Mouse (Mus musculus) erythroid progenitor cell, adult 5-6 weeks (primary cell): ENCODE results near the gene Kifc5b. TPM values are rescaled to one million over a fixed set of nuclear protein-coding genes. Genes with fewer than 3 reads are reported as not detected.
"Not testable (repeated sequence)": the region's sequence is repeated elsewhere in the genome, so short reads cannot be mapped to it uniquely, and the experiment has no call there.

ENCODE experiments used
- ATAC-seq: replicated peaks from 2 replicates; pipeline ENCODE4 v1.8.0; 2016; ENCODE audit warnings: moderate number of reproducible peaks, mild to moderate bottlenecking, moderate TSS enrichment, inconsistent platforms; ENCODE audit not compliant: poor library complexity, low FRiP score, severe bottlenecking
- total RNA-seq, 2 experiments: library from RNA; stranded (forward) in 1 of 2; stranded (reverse) in 1 of 2; fragments of 150-400 nt in 1 of 2; fragments of 186-747, 209-891 nt in 1 of 2; gene quantifications; 2 replicates each; pipeline versions ENCODE4 v1.2.3 to v1.2.4; 2015 to 2017; ENCODE audit warnings: low replicate concordance in 2 of 2

Gene Kifc5b
- total RNA-seq (2015; ENCODE audit: low replicate concordance) (34.8 and 41.4 TPM in 2 replicates), total RNA-seq (2017; ENCODE audit: low replicate concordance) (197 and 257 TPM in 2 replicates)

DNA sequence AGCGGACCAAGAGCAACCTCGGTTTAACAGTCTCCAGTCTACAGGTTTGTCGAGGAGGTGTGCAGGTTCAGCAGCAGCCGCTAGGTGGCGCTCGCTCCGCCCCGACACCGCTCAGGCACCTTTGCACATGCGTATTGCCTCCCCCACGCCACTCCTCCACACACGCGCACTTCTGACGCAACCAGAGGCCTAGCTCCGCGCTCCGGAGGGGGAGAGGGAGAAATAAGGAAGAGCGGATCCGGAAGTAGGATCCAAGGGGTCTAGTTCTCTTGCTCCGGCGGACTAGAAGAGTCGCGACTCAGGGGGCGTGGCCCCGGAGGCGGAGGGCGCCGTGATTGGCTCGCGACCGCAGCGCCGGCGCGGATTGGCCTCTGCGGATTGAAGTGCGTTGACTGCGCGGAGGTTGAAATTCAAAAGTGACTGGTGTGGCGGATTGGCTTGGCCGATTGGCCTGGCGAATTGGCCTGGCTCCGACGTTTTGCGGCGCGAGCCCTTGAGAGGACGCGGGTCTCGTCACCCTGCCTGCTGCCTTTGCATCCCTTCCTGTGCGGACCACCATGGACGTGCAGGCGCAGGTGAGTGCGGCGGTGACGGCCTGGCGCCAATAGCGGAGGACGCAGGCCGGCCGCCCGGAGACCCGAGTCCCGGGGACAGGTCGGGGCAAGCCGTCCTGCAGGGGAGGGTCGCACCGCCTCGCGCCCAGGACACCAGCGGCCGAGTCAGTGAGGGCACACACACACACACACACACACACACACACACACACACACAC lies at the start of gene Kifc5b:
Kifc5b (plus strand) TSS at position 381 of the 772 bp plus-strand sequence.
- peak; percentile 96 for ATAC-seq

DNA sequence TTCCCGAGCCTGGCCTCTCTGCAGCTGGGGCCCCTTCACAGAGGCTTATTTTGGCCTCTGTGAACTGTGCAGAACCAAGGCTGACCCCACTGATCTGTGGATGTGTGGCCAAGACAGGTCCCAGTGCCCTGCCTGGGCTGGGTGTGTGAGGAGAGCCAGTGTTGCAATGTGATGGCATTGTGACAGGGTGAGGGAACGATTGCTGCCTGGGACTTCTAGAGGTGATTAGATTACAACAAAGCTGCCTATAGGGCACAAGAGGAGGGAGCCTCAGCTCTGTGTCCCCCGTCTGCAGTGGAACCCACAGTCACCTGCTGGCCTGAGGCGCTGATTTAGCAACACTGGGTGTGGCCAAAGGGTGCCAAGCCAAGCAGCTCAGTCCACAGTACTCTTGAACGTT lies 48.1 kb upstream of the Kifc5b start:
- ATAC-seq: no peak

DNA sequence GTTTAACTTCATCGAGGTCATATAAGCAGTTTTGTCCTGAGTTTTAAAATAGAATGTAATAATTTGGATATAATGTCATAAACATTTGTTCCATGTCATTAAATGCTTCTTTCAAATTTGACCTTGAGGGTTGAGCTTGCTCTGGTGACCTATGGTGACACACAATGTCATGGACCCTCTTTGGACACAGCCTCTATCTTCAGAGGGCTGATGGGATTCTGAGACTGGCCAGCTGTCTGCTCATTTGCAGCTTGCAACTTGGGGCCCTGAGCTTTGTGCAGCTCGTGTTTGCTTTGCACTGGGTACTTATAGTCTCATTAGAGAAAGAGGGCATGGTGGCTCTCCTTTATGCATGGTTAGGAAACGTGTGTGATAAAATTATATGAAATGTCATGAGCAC lies 44.0 kb upstream of the Kifc5b start:
- no peak for ATAC-seq

DNA sequence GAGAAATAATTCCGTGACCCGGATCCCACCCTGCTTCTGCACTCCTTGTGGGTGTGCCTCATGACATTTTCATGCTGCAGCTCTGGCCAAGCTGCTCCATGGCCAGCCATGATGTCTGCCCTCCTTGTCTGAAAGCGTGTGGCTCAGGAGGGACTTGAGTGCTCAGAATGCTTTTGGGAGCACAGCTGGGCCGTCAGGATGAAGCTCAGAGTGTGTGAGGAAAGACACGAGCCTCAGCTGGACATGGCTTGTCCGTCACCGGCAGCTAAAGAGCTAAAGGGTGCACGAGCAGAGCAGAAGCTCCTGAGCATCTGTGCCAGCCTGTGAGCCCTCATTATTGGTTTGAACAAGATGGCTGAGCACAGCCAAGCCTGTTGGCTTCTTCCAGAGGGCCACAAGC lies 43.4 kb upstream of the Kifc5b start:
- ATAC-seq: no peak

DNA sequence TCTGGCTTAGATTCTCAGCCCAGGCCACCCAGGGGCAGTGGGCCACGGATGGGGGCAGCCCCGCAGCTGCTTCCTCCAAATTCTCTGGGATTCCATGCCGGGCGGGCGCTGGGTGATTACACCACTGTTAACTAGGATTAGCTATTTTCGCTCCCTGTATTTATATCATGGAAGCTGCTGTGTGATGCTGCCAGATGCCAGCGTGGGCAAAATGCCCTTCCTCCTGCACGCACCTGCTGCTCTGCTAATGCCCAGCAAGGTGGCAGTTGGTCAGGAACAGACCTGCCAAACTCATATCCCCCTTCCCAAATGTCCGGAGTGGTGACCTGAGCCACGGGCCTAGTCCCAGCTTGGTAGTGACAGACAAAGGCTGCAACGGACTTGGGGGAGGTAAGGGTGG lies 42.3 kb upstream of the Kifc5b start:
- no peak for ATAC-seq

DNA sequence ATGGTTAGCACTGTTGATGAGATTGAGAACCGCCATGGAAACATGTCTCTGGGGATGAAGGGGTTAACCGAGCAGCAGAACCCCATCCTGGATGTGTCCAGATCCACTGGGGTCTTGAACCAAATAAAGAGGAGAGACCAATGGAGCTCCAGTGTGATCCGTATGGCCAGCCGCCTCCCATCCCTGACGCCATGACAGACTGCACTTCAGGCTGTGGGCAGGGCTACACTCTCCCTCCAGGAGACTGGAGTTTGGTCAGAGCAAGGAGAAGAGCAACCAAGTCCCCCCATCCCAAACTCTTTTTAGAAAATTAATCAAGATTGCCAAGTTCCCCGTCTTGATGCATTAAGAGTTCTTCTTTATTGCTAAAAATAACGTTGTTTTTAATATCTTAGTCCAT lies 39.0 kb upstream of the Kifc5b start:
- no peak for ATAC-seq

DNA sequence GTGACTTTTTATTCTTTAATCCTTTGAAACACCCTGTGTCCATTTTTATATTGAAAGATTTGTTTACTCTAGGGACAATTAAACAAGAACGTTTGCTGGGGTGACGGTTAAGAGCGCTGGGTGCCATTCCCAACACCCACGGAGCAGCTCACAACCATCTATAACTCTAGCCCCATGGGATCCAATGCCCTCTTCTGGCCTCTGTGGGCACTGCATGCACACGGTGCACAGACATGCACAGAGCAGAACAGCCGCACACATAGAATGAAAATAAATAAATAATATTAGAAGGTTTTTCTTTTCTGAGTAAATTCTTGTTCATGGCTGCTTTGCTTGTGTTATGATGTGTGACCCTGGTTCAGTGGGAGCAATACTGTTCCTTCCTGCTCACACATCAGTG lies 37.7 kb upstream of the Kifc5b start:
- ATAC-seq: no peak

DNA sequence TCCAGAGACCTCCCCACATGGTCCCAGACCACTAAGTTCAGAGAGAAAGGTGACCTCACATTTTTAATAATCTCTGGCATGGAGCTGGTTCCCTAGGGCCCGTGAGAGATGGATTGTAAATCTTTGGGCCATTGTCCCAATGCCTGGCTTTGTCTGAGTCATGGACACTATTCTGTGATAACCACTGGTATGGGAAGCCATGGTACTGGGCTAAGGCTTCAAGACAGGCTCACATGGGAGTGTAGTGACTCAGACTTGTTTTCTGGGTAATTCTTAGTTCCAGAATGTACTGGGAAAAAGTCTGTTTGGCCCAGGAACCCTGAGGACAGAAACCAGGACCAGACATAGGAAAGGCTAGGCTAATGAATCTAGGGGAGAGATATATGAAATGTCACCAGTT lies 34.2 kb upstream of the Kifc5b start:
- no peak for ATAC-seq

DNA sequence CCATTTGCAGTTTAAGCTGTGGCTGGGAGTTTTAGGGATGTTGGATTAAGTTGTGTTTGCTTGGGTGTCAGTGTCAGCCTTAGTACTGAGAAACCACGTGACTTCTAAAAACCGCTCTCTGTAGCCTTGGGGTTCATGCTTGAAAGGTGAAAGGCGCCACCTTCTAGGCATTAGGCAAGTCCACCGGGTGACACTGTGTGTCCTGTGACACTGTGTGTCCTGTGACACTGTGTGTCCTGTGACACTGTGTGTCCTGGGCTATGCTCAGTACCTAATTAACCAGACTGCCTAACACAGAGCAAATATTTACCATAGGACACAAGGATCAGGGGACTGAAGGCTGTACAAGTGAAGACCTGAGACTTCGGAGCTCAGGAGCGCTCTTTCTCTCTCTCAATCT lies 33.3 kb upstream of the Kifc5b start:
- no peak for ATAC-seq

DNA sequence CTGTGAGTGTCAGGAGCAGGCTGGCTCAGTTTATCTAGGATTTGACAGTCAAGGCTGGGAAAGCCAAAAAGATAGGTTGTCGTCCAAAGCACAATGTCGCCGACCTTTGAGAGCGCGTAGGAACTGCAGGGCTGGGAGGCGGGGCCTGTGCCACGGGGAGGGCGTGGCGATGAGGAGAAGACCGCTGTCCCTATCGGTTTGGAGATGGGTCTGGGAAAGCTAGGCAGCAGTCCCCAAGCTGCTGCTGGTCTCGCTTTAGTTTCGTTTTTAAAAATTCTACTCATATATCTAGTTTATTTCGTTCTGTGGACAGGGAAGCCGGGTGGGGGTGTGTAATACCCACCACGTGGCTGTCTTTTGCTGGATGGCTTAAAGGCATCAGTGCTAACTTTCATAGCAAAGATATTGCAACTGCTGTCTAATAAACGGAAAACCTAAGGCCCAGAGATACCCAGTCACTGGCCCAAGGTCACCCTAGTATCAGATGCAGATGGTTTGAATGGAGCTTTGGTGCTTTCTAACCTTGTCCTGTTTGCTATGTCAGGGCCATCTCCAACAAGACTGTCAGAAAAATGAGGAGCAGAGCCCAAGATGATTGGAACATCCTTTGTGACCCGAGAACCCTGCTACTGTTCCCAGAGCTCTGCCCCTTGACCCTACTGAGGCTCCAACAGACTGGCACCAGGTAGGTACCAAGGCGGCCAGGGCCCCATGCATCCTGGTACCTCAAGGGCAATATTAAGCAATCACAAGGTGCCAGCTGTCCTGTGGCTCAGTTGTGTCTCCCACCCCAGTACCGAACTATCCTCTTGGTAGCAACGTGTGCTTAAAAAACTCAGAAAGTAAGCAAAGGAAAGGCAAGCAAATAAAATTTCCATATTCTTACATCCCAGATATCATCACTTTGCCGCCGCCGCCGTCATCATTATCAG lies 31.6 kb upstream of the Kifc5b start:
- peak; percentile 95 for ATAC-seq

DNA sequence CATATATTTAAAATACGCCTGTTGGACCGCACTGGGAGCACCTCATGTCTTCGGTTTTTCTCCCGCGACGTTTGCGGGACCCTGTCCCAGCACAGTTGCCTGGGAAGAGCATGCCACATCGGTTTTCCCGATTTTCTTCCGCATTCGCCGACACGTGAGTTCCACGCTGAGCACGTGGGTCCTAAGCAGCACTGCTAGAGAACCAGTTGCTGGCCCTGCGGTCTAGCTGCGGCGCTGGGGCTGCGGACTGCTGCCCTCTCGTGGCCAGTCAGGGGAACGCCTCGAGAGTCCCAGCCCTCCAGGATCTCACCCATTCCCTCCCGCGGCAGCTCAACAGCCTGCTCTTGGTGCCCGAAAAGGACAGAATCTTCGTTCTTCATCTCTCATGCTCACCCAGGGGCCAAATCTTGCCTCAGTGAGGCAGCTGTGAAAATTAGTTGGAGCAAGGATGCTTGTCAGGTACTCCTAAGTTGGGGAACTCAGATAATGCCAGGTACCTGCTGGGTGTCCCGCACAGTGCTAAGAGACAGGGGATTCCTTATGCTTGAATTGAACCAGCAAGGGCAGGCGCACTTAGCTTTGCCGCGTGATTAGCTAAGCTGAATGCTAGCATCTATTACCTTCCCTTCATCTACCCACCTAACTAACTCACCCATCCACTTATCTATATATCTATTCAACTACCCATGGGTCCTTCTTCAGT lies 30.7 kb upstream of the Kifc5b start:
- peak; percentile 86 for ATAC-seq

DNA sequence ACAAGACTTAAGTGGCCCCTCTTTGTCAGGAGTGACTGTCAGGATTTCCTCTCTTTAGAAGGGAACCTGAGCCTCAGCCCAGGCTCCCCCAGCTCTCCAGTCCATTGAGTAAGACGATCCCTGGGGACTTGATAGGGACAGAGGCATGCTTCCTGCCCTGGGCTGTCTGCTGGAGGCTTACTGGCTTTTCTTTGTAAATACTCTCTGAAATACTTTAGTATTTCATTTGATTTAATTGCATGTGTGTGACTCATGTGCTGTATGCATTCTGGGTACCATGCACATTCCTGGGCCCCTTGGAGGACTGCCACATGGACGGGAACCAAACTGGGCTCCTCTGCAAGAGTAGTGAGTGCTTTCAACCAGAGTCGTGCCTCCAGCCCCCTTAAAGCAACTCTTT lies 29.0 kb upstream of the Kifc5b start:
- ATAC-seq: no peak

DNA sequence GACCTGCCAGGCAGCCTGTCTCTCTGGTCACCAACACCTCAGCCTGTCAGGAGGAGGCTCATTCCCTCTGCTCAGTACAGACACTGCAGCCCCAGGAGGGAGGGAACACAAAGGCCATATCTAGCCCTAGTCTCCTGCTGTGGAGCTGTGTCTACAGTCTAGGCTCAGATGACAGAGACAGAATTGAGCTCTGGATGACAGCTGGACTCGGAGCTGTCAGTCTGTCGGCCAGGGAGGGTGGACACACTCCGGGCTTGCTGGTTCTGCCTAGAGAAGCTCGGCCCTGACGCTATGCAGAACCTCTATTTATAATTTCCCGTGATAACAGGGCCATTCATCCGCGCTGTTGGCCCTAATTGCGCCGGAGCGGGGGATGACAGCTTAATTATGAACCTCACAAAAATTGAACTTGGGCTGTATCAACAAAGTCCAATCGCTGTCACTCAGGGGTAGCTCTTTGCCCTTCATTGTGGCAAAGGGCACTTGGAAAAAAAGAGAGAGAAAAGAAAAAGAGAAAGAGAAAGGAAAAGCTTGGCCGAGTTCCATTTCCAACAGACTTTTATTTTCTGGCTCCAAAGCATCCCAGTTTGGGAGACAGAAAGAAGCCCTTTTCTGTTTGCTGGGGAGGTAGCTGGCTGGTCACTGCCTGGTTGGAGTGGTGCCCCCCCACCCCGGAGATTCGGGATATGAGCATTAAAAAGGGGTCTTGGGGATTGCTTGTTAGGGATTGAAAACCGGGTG lies 24.1 kb upstream of the Kifc5b start:
- ATAC-seq: no peak

DNA sequence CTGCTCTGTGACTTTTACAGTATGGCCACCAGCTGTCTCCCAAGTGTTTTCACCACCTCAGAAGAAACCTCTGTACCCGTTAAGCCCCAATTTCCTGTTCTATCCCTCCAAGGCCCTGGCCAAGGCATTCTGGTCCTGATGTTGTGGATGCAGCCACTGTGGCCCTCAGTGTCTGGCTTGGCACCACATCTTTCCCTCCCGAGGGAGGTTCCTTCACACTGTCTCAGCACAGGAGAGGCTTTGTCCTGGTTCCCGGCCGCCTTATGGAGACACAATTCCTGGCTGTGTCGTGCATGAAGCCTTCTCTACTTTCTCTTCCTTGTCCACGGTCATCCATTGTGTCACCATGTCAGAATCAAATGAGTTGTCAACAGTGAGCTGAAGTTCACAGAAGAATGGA lies 23.4 kb upstream of the Kifc5b start:
- ATAC-seq: no peak

DNA sequence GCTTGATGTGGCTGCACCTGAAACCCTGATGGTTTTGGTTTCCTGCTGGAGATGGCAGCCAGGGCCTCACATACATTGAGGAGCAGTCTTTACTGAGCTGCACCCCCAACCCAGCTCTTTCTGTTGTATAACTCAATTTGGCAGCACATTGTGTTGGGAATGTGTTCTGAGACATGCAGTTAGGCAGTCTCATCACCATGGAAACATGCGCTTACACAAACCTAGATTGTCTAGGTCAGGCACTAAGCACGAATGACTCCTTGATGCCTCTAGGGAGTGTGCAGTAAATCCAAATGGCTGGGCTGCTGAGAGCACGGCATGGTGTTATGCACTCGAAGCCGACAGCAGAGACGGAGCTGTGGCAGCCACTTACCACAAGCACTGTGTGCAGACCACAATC lies 22.5 kb upstream of the Kifc5b start:
- ATAC-seq: no peak

DNA sequence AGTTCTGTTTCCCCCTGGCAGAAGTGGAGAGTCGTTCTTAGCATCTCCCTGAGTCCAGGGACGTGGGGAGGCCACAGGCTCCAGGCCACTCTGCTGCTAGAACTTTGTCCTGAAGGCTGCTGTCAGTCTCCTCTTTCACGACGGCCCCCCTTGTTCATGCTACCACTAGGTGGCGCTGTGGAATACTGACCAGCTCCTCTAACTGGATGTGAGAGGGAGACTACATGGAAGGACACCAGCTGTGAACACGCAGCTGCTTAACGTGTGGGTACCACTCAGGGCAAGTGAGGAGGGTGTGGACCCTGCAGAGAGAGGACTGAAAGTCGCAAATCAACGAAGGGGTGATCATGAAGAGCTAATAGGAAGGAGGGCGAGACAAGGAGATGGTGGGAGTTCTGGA lies 21.3 kb upstream of the Kifc5b start:
- ATAC-seq: peak; percentile 75

DNA sequence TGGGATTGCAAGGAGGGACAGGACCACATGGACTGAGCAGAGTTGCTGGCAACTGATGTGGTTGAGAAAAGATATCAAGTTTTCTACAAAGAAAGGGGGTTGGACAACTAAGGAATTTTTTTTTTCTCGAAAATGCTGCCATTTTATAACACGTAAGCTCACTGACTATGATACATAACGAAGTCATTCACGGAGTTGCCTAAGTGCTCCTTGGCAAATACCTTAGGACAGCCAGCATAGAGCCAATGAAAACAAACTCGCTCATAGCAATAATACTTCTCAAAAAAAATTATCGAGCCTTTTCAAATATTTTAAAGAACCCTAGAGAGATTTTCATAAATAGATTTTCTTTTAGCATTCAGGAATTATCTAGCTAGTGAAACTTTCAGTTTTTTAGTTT lies 16.0 kb upstream of the Kifc5b start:
- no peak for ATAC-seq

DNA sequence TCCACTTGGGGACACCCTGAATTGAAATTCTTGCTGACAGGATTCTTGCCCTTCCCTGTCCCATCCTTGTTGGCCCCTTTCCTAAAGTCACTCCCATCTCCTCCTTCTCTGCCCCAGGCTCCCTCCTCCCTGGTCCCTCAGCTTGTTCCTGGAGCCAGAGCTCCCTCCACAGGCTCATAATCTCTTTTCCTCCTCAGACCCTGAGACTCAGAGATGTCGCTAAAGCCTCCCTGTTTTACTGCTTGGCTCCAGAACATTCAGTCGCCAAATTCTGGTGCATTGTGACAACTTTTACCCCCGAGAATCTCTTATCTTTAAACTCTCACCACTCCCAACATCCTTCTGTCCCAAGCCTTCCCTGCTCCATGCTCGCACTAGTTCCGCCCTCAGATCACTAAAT lies 12.6 kb upstream of the Kifc5b start:
- ATAC-seq: no peak

DNA sequence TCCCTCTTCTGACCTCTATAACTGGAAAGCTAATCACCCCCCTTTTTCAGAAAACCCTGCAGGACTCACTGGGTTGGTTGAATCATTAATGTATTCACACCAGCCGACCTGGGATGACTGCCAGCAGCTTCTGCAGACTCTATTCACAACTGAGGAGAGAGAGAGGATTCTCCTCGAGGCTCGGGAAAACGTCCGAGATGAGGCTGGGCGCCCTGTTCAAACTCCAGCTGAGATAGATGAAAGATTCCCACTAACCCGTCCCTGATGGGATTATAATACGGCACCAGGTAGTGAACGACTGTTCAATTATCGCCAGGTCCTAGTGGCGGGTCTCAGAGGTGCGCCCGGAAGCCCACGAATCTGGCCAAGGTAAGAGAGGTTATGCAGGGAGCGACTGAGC lies 9.4 kb upstream of the Kifc5b start:
- not testable (repeated sequence) for ATAC-seq

DNA sequence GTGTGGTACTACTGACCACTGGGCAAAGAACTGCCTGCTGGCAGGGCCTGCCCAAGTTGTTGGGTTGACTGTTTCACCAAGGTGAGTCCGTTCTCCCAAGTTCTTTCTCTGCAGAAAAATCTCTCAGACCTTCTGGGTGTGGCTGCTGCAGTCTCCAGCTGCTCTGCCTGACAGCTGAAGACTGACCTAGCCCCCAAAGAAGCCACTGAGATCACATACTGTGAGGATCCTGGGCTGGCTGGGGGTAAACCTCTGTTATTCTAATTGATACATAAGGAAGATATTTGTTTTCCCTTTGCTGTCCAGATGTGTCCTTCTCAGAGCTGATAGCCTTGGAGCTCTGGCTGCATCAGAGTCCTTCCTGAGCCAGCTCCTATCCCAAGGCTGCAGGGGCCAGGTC lies 1.6 kb upstream of the Kifc5b start:
- no peak for ATAC-seq
